Mouse (Mus musculus) monocyte, adult 5-6 weeks (primary cell): Measurements from ENCODE around the gene Npc1l1. TPM values are rescaled to one million over a fixed set of nuclear protein-coding genes. Genes with fewer than 3 reads are reported as not detected.

Experiments
- ATAC-seq: fragments of 153-309, 156-312 bp; replicated peaks from 2 replicates; pipeline ENCODE4 v1.8.0; 2017; ENCODE audit warnings: mild to moderate bottlenecking; ENCODE audit not compliant: low TSS enrichment, insufficient number of reproducible peaks, severe bottlenecking, poor library complexity, low FRiP score
- total RNA-seq: library from RNA; stranded (forward); fragments of 200-1000, 200-491, 200-594 nt; gene quantifications from 3 replicates; pipeline ENCODE4 v1.2.3, GENCODE M21; 2017

Gene Npc1l1
- total RNA-seq, 1 experiment from 2014 or later: not detected

DNA sequence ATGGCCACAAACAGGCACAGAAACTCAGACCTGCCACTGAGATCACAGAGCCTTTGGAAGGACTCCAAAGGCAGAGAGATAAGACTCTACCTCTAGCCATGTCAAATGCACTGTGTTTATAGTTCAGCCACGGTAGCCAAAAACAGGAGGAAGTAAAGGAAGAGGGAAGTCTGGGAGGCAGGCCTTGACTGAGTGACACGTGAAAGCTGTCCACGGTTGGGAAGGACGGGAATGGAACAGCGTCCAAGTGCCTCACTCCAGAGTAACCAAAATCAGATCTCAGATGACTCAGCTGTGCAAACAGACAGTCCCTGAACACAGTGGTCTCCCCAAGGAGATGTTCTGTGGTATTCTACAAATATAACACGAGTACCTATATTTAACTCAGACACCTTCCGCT lies 55.2 kb downstream of the Npc1l1 start:
- no peak for ATAC-seq

DNA sequence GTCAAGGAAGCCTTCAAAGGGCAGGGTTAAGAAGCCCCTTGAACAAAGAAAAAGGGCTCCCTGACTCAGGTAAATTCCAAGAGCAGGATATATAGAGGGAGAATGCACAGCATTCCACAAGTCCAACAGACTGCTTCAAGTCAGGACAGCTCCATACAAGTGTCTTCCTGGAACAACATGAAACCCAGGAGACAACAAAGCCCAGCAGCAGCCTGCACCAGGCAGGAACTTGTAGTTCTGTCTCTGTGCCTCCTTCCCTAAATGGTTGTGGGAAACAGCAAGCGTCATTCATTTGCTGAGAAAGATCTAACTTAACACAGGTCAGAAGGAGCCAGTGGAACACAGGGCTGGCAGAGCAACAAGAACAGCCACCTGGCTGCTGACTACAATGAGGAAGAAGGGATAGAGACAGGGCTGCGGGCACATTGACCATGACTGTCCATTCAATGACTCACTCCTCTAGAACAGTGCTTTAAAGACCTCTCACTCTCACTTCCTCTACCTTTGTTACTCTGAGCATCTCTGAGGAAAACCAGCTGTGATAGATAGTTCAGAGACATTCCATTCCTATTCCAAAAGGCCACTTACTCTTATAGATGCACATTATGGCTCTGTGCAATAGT lies 60.8 kb downstream of the Npc1l1 start:
- no peak for ATAC-seq

DNA sequence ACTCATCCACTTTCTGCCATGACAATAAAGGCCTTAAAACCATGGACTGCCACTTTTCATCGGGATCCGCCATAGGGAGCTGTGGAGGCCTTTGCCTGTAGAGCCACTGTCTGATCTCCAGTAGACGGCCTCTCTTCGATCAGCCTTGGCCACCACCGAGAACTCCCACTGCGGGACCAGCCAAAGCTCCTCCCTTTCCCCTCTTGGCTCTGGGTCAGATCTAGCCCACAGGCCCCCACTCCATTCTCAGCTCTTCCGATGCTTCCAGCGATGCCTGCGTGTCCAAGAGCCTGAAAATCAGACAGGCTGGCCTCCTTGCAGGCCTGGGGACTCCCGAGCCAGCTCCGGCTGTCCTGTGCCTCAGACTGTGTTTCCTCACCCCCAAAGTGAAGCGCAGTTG lies 63.6 kb downstream of the Npc1l1 start:
- no peak for ATAC-seq

DNA sequence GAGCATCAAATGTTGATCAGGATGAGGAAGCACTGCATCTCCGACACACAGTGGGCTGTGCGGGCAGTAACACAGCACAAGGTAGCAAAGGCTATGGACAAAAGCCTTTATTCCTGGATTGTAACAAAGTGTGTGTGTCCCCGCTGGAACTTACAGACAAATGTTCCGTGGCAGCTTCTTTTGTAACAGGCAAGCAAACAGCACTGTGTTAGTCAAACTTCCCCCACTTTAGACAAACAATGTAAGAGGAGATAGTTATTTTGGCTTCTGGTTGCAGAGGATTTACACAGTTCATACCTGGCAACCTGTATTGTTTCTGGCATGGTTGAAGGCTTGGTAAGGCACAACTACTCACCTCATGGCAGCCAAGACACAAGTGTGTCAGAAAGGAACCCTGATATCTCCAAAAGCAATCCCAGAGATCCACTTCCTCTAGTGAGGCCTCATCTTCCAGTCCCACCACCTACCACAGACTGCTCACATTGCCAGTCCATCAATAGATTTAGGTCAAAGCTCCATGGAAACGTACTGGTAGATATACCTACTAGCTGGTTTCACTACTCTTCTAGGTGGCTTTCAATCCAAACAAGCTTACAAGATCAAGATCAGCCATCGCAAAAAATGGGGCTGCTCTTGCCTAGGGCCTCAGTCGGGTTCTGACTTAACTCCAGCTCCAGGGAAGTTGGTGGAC lies 64.4 kb downstream of the Npc1l1 start:
- no peak for ATAC-seq

DNA sequence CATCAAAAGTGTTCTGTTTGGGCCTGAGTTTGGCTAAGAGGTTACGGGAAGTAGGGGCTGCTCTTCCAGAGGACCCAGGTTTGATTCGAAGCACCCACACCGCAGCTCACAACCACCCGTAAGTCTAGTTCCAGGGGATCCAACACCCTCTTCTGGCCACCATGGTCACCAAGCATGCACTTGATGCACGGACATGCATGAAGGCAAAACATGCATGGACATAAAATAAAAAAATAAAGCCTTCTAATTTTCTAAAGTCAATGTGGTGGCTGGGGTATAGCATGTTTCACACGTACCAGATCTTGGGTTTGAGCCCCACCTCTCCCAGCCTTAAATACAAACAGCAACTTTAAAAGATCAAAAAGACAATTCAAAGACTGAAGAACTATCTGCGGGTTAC lies 65.2 kb downstream of the Npc1l1 start:
- no peak for ATAC-seq

DNA sequence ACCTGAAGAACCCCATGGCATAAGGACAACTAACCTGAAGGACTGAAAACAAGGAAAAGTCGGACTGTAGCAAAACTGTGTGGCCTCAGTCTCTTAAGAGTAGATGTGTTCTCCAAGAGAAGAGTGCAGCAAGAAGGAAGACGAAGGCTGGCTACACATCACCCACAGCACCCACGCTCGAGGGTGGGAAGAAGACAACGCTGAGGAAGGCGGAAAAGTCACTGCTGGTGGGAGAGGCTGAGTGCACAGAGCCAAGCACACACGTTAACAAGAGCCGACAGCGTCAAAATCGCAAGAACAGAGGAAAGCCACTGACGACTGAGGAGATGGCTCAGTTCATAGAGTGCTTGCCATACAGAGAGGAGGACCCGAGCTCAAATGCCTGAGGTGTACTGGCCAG lies 66.2 kb downstream of the Npc1l1 start:
- no peak for ATAC-seq

DNA sequence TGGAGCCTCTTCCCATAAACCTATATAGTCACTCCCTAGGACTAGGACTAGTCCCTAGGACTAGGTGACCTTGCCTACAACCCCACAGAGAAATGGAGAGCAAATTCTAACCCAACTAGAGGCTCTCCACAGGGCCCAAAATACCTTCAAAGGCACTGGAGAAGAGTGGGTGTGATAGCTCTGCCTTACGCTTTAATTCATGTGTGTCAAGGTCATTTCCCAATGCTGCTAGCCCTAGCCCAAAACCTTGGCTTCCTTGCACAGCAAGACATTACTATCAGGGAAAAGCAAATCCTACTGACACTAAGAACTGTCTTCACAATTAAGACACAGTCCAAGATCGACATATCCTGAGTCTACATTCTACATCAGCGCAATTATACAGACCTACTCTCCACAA lies 66.9 kb downstream of the Npc1l1 start:
- ATAC-seq: no peak

DNA sequence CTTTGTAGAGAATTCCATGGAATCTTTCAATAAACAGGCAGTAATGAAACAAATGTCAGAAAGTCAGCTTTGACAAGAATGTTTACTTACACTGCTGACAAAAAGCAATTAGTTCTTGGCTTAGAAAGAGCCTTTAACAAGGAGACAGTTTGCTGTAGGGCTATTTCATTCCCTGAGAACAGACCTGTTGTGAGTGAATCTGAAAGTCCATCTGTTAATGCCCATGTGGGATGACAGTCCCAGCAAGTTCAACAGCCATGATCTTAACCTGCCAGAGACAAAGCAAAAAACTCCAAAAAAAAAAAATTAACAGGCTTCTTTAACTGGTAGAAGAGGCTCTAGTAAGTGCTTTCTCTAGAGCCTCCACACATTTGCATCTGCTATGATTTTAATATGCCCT lies 68.4 kb downstream of the Npc1l1 start:
- ATAC-seq: no peak

Other genes starting within 250 kb of the Npc1l1 start
- 8.3 to 21.9 TPM (median 14.9 TPM) in 3 replicates for gene Camk2b, start 163.8 kb downstream of the Npc1l1 start, total RNA-seq
- gene A730071L15Rik, start 30.1 kb downstream of the Npc1l1 start, total RNA-seq: 0.85 to 2.3 TPM (median 1.9 TPM) in 3 replicates
- gene Nudcd3, start 29.7 kb downstream of the Npc1l1 start, total RNA-seq: 28.7 to 49.9 TPM (median 29.7 TPM) in 3 replicates
- gene Ddx56, start 37.6 kb upstream of the Npc1l1 start, total RNA-seq: 8.9 to 37.0 TPM (median 20.5 TPM) in 3 replicates
- gene Tmed4, start 44.7 kb upstream of the Npc1l1 start, total RNA-seq: 21.0 to 35.8 TPM (median 33.1 TPM) in 3 replicates
- 81.0 to 137 TPM (median 90.9 TPM) in 3 replicates for gene Ogdh, start 61.5 kb upstream of the Npc1l1 start, total RNA-seq
- 11.9 to 27.0 TPM (median 16.3 TPM) in 3 replicates for gene Zmiz2, start 158.9 kb upstream of the Npc1l1 start, total RNA-seq
- gene Ppia, start 185.3 kb upstream of the Npc1l1 start, total RNA-seq: 917 to 1,280 TPM (median 1,115 TPM) in 3 replicates
- 31.2 to 51.6 TPM (median 37.9 TPM) in 3 replicates for gene H2afv, start 214.3 kb upstream of the Npc1l1 start, total RNA-seq
- 67.4 to 82.3 TPM (median 75.6 TPM) in 3 replicates for gene Purb, start 245.8 kb upstream of the Npc1l1 start, total RNA-seq